Mouse (Mus musculus) adrenal gland, adult 10 weeks (tissue): Measurements from ENCODE around the gene Bmp8b. TPM values are rescaled to one million over a fixed set of nuclear protein-coding genes. Genes with fewer than 3 reads are reported as not detected.

ENCODE experiments used
- polyA plus RNA-seq: library from polyadenylated mRNA; stranded (reverse); fragments of 350-450 nt; fragmentation: Illumina TruSeq; extraction: RNeasy Lipid Tissue Mini Kit (QIAGEN cat#74804); gene quantifications from one replicate; pipeline ENCODE4 v1.2.3, GENCODE M21; 2014; ENCODE audit warnings: low read depth, low replicate concordance

Bmp8b gene
- polyA plus RNA-seq: not detected

DNA sequence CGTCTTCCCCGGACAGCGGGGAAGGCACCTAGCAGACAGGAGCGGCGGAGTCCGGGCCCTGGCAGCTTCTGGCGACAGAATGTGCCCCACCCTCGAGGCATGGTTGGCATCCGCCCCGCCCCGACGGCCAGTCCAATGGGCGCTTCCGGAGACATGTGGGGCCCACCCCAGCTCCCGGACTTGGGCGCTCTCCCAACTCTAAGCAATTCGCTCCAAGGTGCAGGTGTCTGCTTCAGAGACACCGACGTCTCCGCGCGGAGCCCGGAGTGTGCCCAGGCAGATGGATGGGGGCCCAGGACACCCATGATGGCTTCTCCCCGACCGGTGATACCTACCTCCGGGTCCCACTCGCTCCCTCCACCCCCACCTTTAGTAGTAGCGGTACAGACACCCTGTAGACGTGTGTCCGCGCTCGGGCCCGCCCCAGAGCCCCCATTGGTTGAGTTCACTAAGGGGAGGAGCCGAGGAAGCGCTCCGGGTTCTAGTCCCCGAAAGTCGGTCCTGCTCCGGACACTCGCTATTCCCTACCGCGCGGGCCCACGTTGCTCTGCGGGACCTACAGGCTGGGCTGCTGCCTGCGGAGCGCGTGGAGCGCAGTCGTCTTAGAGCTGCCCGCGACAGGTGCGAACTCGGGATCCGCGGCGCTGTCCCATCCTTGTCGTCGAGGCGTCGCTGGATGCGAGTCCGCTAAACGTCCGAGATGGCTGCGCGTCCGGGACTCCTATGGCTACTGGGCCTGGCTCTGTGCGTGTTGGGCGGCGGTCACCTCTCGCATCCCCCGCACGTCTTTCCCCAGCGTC, at the start of gene Bmp8b:
Gene Bmp8b (plus strand): TSS at position 515 of the 800 bp plus-strand sequence.

DNA sequence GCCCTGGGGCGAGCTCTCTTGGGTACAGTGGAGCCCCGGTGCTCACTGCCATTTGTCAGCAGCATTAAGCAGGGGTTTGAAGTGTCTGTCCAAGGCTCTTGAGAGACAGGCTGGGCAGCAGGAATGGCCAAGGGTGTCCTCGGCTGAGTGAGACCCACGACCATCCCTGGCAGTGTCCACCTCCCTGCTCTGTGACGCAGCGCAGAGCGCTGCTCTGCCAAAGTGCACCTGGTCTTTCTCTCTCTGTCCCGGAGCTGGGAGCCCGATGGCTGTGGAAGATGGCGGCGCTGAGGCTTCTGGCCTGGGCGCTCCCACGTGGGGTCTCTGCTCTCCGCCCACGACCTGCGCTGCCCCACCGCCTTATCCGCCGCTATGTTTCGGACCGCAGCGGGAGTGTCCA, 11.0 kb downstream of the Bmp8b start, which contains the start of gene Oxct2b:
Gene Oxct2b (plus strand): TSS at position 256 of the 400 bp plus-strand sequence.

DNA sequence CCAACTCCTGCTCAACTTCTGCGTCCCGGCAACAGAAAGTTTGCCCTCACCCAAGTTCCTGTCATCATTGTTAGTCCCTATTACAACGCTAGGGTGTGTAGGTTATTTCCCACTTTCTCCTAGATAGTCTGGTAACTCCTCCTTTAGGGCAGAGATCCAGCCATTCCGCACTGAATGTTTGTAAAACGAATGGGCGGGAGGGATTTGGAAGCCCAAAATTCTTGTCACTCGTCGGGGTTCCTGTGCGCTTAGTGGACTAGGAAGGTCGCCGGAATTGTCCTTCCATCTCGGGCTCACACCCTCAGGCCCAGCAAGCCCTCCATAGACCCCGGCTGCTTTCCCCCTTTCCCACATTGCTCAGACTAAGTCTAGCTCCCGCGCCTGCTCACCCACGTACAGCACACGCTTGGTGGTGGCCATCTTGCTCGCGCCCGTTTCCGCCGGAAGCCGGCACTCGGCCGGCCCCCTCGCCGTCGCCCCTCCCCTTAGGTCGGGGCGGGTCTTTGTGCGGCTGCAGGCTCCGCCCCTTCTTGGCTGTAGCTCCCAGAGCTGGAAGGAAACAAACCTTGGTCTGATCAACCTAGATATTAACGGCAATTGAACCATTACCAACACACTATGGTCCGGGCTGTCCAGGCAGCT, 34.7 kb downstream of the Bmp8b start, which contains the start of gene Ppie:
Gene Ppie (minus strand): TSS at position 439 of the 642 bp plus-strand sequence.

Other genes starting within 250 kb of the Bmp8b start
- 65.8 TPM for gene Cap1, start 219.1 kb upstream of the Bmp8b start, polyA plus RNA-seq
- 0.35 TPM for gene Mfsd2a, start 144.0 kb upstream of the Bmp8b start, polyA plus RNA-seq
- 0.23 TPM for gene Mycl, start 109.5 kb upstream of the Bmp8b start, polyA plus RNA-seq
- gene Trit1, start 88.6 kb upstream of the Bmp8b start, polyA plus RNA-seq: 24.0 TPM
- gene Oxct2b, start 11.1 kb downstream of the Bmp8b start, polyA plus RNA-seq: not detected
- gene Ppie, start 34.8 kb downstream of the Bmp8b start, polyA plus RNA-seq: 24.7 TPM
- gene Hpcal4, start 78.1 kb downstream of the Bmp8b start, polyA plus RNA-seq: 2.1 TPM
- gene Nt5c1a, start 96.3 kb downstream of the Bmp8b start, polyA plus RNA-seq: 2.0 TPM
- gene Heyl, start 128.4 kb downstream of the Bmp8b start, polyA plus RNA-seq: 2.4 TPM
- gene Pabpc4, start 157.2 kb downstream of the Bmp8b start, polyA plus RNA-seq: 27.8 TPM
- not detected for gene Oxct2a, start 218.5 kb downstream of the Bmp8b start, polyA plus RNA-seq
- gene Bmp8a, start 238.1 kb downstream of the Bmp8b start, polyA plus RNA-seq: not detected